Mouse (Mus musculus): ENCODE data around the gene 1700123O20Rik. TPM values are rescaled to one million over a fixed set of nuclear protein-coding genes. Genes with fewer than 3 reads are reported as not detected.

1700123O20Rik gene
- polyA plus RNA-seq, 1 experiment: 61.5 TPM

DNA sequence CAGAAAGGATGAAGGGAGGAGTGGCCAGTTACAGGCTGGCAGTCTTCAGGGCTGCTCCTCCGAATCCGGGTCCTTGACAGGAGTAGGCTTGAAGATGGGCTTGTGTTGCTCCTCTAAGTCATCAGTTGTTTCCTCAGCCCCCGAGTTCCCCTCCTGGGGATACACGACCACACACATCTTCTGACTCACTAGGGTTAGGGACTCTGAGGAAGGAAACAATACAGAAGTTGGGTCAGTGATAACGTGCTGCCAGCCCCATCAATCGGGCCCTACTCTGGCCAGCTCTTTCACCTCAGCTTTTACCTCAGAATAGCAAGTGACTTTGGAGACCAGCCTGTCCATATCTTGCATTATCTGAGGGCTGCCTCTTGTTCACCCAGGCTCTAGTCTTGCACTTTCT is 38.0 kb downstream of the 1700123O20Rik start:
- DNase-seq (ENCODE audit: low read depth): no peak

GRCm38 (mm10) chr14:54727565-54727964 is 41.5 kb downstream of the 1700123O20Rik start:
- DNase-seq (ENCODE audit: low read depth): no peak

GRCm38 (mm10) chr14:54728823-54729653 is 43.0 kb downstream of the 1700123O20Rik start:
- DNase-seq (ENCODE audit: low read depth): no peak

DNA sequence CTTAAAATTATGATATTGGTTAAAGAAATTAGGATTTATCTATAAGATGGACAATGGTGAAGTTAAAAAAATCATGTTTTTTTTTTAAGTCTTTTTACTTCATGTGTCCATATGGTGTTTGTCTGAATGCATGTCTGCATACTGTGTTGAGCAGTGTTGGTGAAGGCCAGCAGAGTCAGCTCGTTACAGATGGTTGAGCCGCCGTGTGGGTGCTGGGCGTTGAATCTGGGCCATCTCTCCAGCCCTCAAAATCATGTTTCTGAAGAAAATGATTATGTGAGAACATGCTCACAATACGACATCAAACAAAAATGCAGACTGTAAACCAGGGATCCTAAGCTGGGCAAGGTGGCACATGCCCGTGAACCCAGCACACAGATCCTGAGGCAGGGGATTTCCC is 44.3 kb downstream of the 1700123O20Rik start:
- no peak for DNase-seq (ENCODE audit: low read depth)

- no peak for DNase-seq (ENCODE audit: low read depth)
Observed at GRCm38 (mm10) chr14:54732206-54732605, 46.2 kb downstream of the 1700123O20Rik start.

DNA sequence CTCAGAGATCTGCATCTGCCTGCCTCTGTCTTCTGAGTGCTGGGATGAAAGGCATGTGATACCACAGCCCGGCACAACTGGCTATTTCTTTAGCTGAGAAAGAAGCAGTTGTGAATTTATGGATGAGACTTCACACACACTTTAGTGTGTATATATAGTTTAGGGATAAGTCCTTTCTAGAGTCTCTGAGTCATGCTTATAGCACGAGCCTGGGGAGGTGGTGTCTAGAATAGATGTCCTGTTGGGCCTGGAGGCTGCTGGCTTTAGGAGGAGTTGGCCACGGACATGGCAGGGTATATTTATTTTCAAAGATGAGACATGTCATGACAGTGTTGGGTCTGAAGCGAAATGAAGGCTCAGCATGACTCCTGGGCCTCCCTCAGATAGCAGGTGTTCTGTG is 48.0 kb downstream of the 1700123O20Rik start:
- DNase-seq (ENCODE audit: low read depth): no peak

- DNase-seq (ENCODE audit: low read depth): no peak
Observed at GRCm38 (mm10) chr14:54735221-54735620, 49.2 kb downstream of the 1700123O20Rik start.

- no peak for DNase-seq (ENCODE audit: low read depth)
Observed at GRCm38 (mm10) chr14:54736555-54737552, 50.8 kb downstream of the 1700123O20Rik start.

DNA sequence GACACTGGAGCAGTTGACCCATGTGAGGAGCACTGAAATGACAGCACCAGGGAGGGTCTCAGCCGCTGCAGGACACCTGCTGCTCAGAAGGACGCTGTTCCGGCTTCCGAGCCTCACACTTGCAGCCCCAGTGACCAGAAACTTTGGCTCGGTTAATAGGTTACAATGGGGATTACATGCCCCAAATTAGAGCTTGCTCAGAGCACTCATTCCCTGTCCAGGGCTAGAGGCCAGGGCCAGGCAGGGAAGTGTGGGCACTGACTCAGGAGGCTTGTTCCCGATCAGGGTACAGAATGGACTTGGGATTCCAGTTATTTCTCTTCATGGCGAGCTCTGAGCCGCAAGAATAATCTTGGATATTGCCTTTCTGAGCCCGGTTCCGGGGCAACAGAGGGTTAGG is 51.6 kb downstream of the 1700123O20Rik start:
- no peak for DNase-seq (ENCODE audit: low read depth)

Other genes starting within 250 kb of the 1700123O20Rik start
- gene Lrp10, start 222.1 kb upstream of the 1700123O20Rik start, polyA plus RNA-seq (2012; rRNA removed): 125 and 172 TPM in 2 replicates
- gene Rem2, start 210.1 kb upstream of the 1700123O20Rik start, polyA plus RNA-seq (2012; rRNA removed): 0.59 and 0.75 TPM in 2 replicates
- 34.3 and 41.9 TPM in 2 replicates for gene Prmt5, start 168.7 kb upstream of the 1700123O20Rik start, polyA plus RNA-seq (2012; rRNA removed)
- gene Haus4, start 131.6 kb upstream of the 1700123O20Rik start, polyA plus RNA-seq (2012; rRNA removed): 49.0 and 57.0 TPM in 2 replicates
- gene Ajuba, start 108.7 kb upstream of the 1700123O20Rik start, polyA plus RNA-seq (2012; rRNA removed): 31.5 and 32.2 TPM in 2 replicates
- gene 4931414P19Rik, start 80.2 kb upstream of the 1700123O20Rik start, polyA plus RNA-seq (2012; rRNA removed): 10.9 and 14.6 TPM in 2 replicates
- gene Psmb5, start 68.2 kb upstream of the 1700123O20Rik start, polyA plus RNA-seq (2012; rRNA removed): 214 and 260 TPM in 2 replicates
- gene Psmb11, start 64.8 kb upstream of the 1700123O20Rik start, polyA plus RNA-seq (2012; rRNA removed): not detected in 2 replicates
- gene Gm17606, start 45.3 kb upstream of the 1700123O20Rik start, polyA plus RNA-seq (2012; rRNA removed): not detected in 2 replicates
- gene Cdh24, start 44.9 kb upstream of the 1700123O20Rik start, polyA plus RNA-seq (2012; rRNA removed): 3.8 and 5.4 TPM in 2 replicates
- gene Acin1, start 715 bp downstream of the 1700123O20Rik start, polyA plus RNA-seq (2012; rRNA removed): 94.9 and 98.3 TPM in 2 replicates
- 0.08 and 0.16 TPM in 2 replicates for gene Gm29776, start 12.6 kb downstream of the 1700123O20Rik start, polyA plus RNA-seq (2012; rRNA removed)
- gene Cebpe, start 26.0 kb downstream of the 1700123O20Rik start, polyA plus RNA-seq (2012; rRNA removed): 0.48 and 0.63 TPM in 2 replicates
- gene Slc7a8, start 95.7 kb downstream of the 1700123O20Rik start, polyA plus RNA-seq (2012; rRNA removed): 41.8 and 54.3 TPM in 2 replicates
- gene Rnf212b, start 127.9 kb downstream of the 1700123O20Rik start, polyA plus RNA-seq (2012; rRNA removed): not detected in 2 replicates
- gene Homez, start 184.7 kb downstream of the 1700123O20Rik start, polyA plus RNA-seq (2012; rRNA removed): 9.1 and 10.1 TPM in 2 replicates
- 26.7 and 30.8 TPM in 2 replicates for gene Ppp1r3e, start 191.3 kb downstream of the 1700123O20Rik start, polyA plus RNA-seq (2012; rRNA removed)
- gene Bcl2l2, start 197.2 kb downstream of the 1700123O20Rik start, polyA plus RNA-seq (2012; rRNA removed): 76.2 and 83.0 TPM in 2 replicates
- gene Gm20521, start 197.2 kb downstream of the 1700123O20Rik start, polyA plus RNA-seq (2012; rRNA removed): 1.4 and 4.1 TPM in 2 replicates
- 185 and 205 TPM in 2 replicates for gene Pabpn1, start 206.3 kb downstream of the 1700123O20Rik start, polyA plus RNA-seq (2012; rRNA removed)
- gene Slc22a17, start 226.9 kb downstream of the 1700123O20Rik start, polyA plus RNA-seq (2012; rRNA removed): 63.8 and 66.2 TPM in 2 replicates
- gene Efs, start 239.9 kb downstream of the 1700123O20Rik start, polyA plus RNA-seq (2012; rRNA removed): 12.1 and 13.9 TPM in 2 replicates
- 0.11 TPM in 1 of 2 replicates, not detected in the other for gene Il25, start 246.5 kb downstream of the 1700123O20Rik start, polyA plus RNA-seq (2012; rRNA removed)